Mouse (Mus musculus) MEL (cell line): ENCODE data around the gene Lancl3.
"Not testable (repeated sequence)": the region's sequence is repeated elsewhere in the genome, so short reads cannot be mapped to it uniquely, and the experiment has no call there.

ENCODE experiments used
- CTCF ChIP-seq, 3 experiments: IDR thresholded peaks in 2 of 3; conservative IDR thresholded peaks in 1 of 3; 2 replicates each; pipeline ENCODE4 v1.5.1; 2011 to 2012; ENCODE audit warnings: low read length in 3 of 3, low read depth in 2 of 3, mild to moderate bottlenecking in 2 of 3, improper control_type of control experiment in 1 of 3, inconsistent platforms in 1 of 3, mixed read lengths in 1 of 3, moderate library complexity in 1 of 3; ENCODE audit not compliant: control insufficient read depth in 1 of 3, insufficient read depth in 1 of 3, poor library complexity in 1 of 3, severe bottlenecking in 1 of 3
- E2F4 ChIP-seq: IDR thresholded peaks from 2 replicates; pipeline ENCODE4 v1.6.1; 2011; ENCODE audit warnings: low read depth, low read length, improper control_type of control experiment, borderline replicate concordance
- EP300 ChIP-seq, 2 experiments: IDR thresholded peaks; 2 replicates each; pipeline ENCODE4 v1.6.1; 2011; ENCODE audit warnings: improper control_type of control experiment in 2 of 2, low read length in 2 of 2, low read depth in 1 of 2, mild to moderate bottlenecking in 1 of 2
- GATA1 ChIP-seq: IDR thresholded peaks from 2 replicates; pipeline ENCODE4 v1.6.1; 2011; ENCODE audit warnings: low read depth, low read length, improper control_type of control experiment
- HCFC1 ChIP-seq: IDR thresholded peaks from 2 replicates; pipeline ENCODE4 v1.6.1; 2012; ENCODE audit warnings: low read depth, mild to moderate bottlenecking, inconsistent platforms, low read length, improper control_type of control experiment, moderate library complexity
- MAFK ChIP-seq: IDR thresholded peaks from 2 replicates; pipeline ENCODE4 v1.6.1; 2011; ENCODE audit warnings: low read depth, mild to moderate bottlenecking, low read length, improper control_type of control experiment, borderline replicate concordance
- POLR2A ChIP-seq, 2 experiments: IDR thresholded peaks; 2 replicates each; pipeline ENCODE4 v1.6.1; 2011 to 2012; ENCODE audit warnings: low read length in 2 of 2, mild to moderate bottlenecking in 2 of 2, control low read depth in 1 of 2, improper control_type of control experiment in 1 of 2, low read depth in 1 of 2, moderate library complexity in 1 of 2; ENCODE audit not compliant: control insufficient read depth in 1 of 2, insufficient read depth in 1 of 2, poor library complexity in 1 of 2
- TAL1 ChIP-seq: IDR thresholded peaks from 2 replicates; pipeline ENCODE4 v1.6.1; 2012; ENCODE audit warnings: mild to moderate bottlenecking, inconsistent platforms, low read length, moderate library complexity, mixed read lengths

GRCm38 (mm10) chrX:9293140-9293829 lies 93.6 kb downstream of the Lancl3 start:
- TF ChIP-seq HCFC1; CTCF (IDR thresholded peaks at IDR 0.05 in 2 of 3, conservative IDR thresholded peaks at IDR 0.05 in 1 of 3; ENCODE audit: control insufficient read depth in 1 of 3, insufficient read depth in 1 of 3, low read depth in 2 of 3, low read length in 3 of 3, poor library complexity in 1 of 3, severe bottlenecking in 1 of 3); MAFK; POLR2A (IDR thresholded peaks at IDR 0.05; ENCODE audit: control insufficient read depth in 1 of 2, insufficient read depth in 1 of 2, low read depth in 1 of 2, low read length in 2 of 2, poor library complexity in 1 of 2); EP300 (IDR thresholded peaks at IDR 0.05; ENCODE audit: low read depth in 1 of 2, low read length in 2 of 2); GATA1; E2F4; TAL1: not testable (repeated sequence)
